Mouse (Mus musculus) heart, adult 9 months (tissue): ENCODE data around the gene Ctsq.
"Not testable (repeated sequence)": the region's sequence is repeated elsewhere in the genome, so short reads cannot be mapped to it uniquely, and the experiment has no call there.

Source experiments
- DNase-seq, 2 experiments: peaks; one replicate each; pipeline ENCODE4 v3.0.0; 2022; ENCODE audit warnings: low spot score in 2 of 2

Ctsq gene

GRCm38 (mm10) chr13:61040531-61040930 is at the start of gene Ctsq:
TSS of gene Ctsq (minus strand) at chr13:61040631.
- DNase-seq, result no peak

- no peak for DNase-seq
These were observed 17.6 kb downstream of the Ctsq start for GRCm38 (mm10) chr13:61022785-61023184.

GRCm38 (mm10) chr13:61021844-61022243 is 18.6 kb downstream of the Ctsq start:
- DNase-seq, result no peak

GRCm38 (mm10) chr13:61010171-61010570 is 30.3 kb downstream of the Ctsq start:
- no peak for DNase-seq

- DNase-seq, result no peak
These were observed 34.6 kb downstream of the Ctsq start, which contains the start of gene Ctsj for GRCm38 (mm10) chr13:61005859-61006258. TSS of gene Ctsj (minus strand) at chr13:61005959.

- no peak for DNase-seq
These were observed 42.8 kb downstream of the Ctsq start for GRCm38 (mm10) chr13:60997600-60997999.

- DNase-seq, result not testable (repeated sequence)
These were observed 53.5 kb downstream of the Ctsq start for GRCm38 (mm10) chr13:60986915-60987314.
